20 mouse cellular contexts compared by ENCODE assay signal in the genomic region with DNA sequence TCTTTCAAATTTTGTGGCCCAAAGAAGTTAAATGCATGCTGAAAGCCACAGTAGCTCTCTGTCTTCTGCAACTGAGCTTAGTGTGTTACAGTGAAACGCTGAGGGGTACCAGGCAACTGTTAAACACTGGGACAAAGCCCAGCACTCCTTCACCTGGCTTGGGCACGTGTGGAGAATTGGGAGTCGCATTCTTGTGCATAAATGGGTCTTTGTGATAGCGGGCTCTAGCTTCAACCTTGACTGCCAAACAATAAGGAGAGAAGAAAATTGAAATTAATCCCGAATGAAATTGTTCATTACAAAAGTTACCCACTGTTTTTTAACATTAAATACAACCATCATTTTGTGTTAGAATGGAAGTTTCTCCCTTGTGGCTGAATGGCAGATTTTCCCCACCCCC.
DNase-seq lines count a peak whose midpoint lies in the region; ATAC-seq and TF ChIP-seq lines count a peak whose summit lies in the region.
"Had no signal": no experiment of that assay in that cellular context is flagged by ENCODE, and none has a peak within 500 bp of the region (broad histone marks: within the 10 kb centered on the region; RNA-seq: fewer than 3 reads in every experiment).

No protein-coding gene starts in this region.

- WGBS in midbrain, embryonic 11.5 days: 68% methylated on average over 5 of the region's 5 CpGs
- WGBS in midbrain, postnatal 0 days: 59% methylated on average over 5 of the region's 5 CpGs
- 35% methylated on average over 5 of the region's 5 CpGs for WGBS in limb, embryonic 12.5 days

- no peak overlapping the region for H3K4me3 ChIP-seq in midbrain, embryonic 11.5 days (ENCODE audit: low read depth, low read length)
- H3K4me3 ChIP-seq in midbrain, postnatal 0 days (ENCODE audit: low read depth, low read length): no peak overlapping the region
- no peak overlapping the region for H3K4me3 ChIP-seq in limb, embryonic 12.5 days (replicated peaks)
- H3K4me3 ChIP-seq: embryonic facial prominence, embryonic 10.5 days; embryonic facial prominence, embryonic 12.5 days; forebrain, embryonic 13.5 days; forebrain, embryonic 15.5 days had no signal

- TF ChIP-seq CTCF in midbrain, postnatal 0 days (IDR thresholded peaks at IDR 0.05): no peak

- no peaks in the 10 kb centered on the region for H3K27me3 ChIP-seq in midbrain, embryonic 11.5 days (ENCODE audit: control insufficient read depth, insufficient read depth, low read length)
- no peaks in the 10 kb centered on the region for H3K27me3 ChIP-seq in midbrain, postnatal 0 days (ENCODE audit: insufficient read depth, low read length)
- peaks cover 3% of the 10 kb centered on the region; the same call in 1 of the 2 replicates for H3K27me3 ChIP-seq in limb, embryonic 12.5 days
- H3K27me3 ChIP-seq: embryonic facial prominence, embryonic 12.5 days; forebrain, embryonic 15.5 days had no signal

- no peak overlapping the region for H3K4me2 ChIP-seq in midbrain, embryonic 11.5 days
- H3K4me2 ChIP-seq in midbrain, postnatal 0 days (ENCODE audit: low read depth, low read length, poor library complexity, severe bottlenecking): no peak overlapping the region
- no peak overlapping the region for H3K4me2 ChIP-seq in limb, embryonic 12.5 days
- H3K4me2 ChIP-seq: embryonic facial prominence, embryonic 12.5 days; forebrain, embryonic 13.5 days; forebrain, embryonic 15.5 days had no signal

- intact Hi-C loops in heart, postnatal 36 days (cut with DNase I): no loop called here

- no peak for ATAC-seq in midbrain, embryonic 11.5 days (ENCODE audit: low FRiP score)
- ATAC-seq in midbrain, postnatal 0 days (ENCODE audit: low FRiP score): no peak
- no peak for ATAC-seq in limb, embryonic 12.5 days (ENCODE audit: insufficient number of reproducible peaks, insufficient read depth, low FRiP score, low TSS enrichment, low read depth)
- ATAC-seq: forebrain, embryonic 13.5 days; forebrain, embryonic 15.5 days had no signal

- H3K4me1 ChIP-seq in midbrain, embryonic 11.5 days (ENCODE audit: control insufficient read depth, insufficient read depth, low read length): 0 out of 2 replicates have a peak, but pooled peaks cover 2% of the 10 kb centered on the region
- H3K4me1 ChIP-seq in midbrain, postnatal 0 days (ENCODE audit: insufficient read depth, low read length): no peaks in the 10 kb centered on the region; the same call in 1 of the 2 replicates
- peaks cover 55% of the 10 kb centered on the region for H3K4me1 ChIP-seq in limb, embryonic 12.5 days (replicated peaks)

- no peak overlapping the region for H3K9ac ChIP-seq in midbrain, embryonic 11.5 days (ENCODE audit: low read length)
- no peak overlapping the region for H3K9ac ChIP-seq in midbrain, postnatal 0 days (replicated peaks; ENCODE audit: low read length, poor library complexity, severe bottlenecking)
- no peak overlapping the region for H3K9ac ChIP-seq in limb, embryonic 12.5 days (replicated peaks)
- H3K9ac ChIP-seq: embryonic facial prominence, embryonic 12.5 days; forebrain, embryonic 13.5 days; forebrain, embryonic 15.5 days had no signal

- H3K36me3 ChIP-seq in midbrain, embryonic 11.5 days (ENCODE audit: control insufficient read depth, insufficient read depth, low read length): no peaks in the 10 kb centered on the region
- no peaks in the 10 kb centered on the region for H3K36me3 ChIP-seq in midbrain, postnatal 0 days (ENCODE audit: insufficient read depth, low read length)
- H3K36me3 ChIP-seq in limb, embryonic 12.5 days: no peaks in the 10 kb centered on the region
- H3K36me3 ChIP-seq: embryonic facial prominence, embryonic 10.5 days; embryonic facial prominence, embryonic 12.5 days; forebrain, embryonic 15.5 days had no signal

- no peaks in the 10 kb centered on the region for H3K9me3 ChIP-seq in midbrain, embryonic 11.5 days (ENCODE audit: control insufficient read depth, low read length)
- no peaks in the 10 kb centered on the region for H3K9me3 ChIP-seq in midbrain, postnatal 0 days (ENCODE audit: low read length)
- no peaks in the 10 kb centered on the region for H3K9me3 ChIP-seq in limb, embryonic 12.5 days
- H3K9me3 ChIP-seq: embryonic facial prominence, embryonic 10.5 days; embryonic facial prominence, embryonic 12.5 days; forebrain, embryonic 13.5 days; forebrain, embryonic 15.5 days had no signal

- peak; percentile 35 for DNase-seq in heart, adult 11 months
- DNase-seq in heart, postnatal 36 days: no peak
- DNase-seq in midbrain, embryonic 11.5 days (ENCODE audit: low spot score, missing footprints): peak; percentile 64
- DNase-seq in midbrain, postnatal 0 days (ENCODE audit: low spot score): no peak
- no peak for DNase-seq in embryo, embryonic 10 days (ENCODE audit: low spot score)
- no peak for DNase-seq in spleen, postnatal 14 days (ENCODE audit: low spot score in 2 of 2)
- DNase-seq: adrenal gland, adult 2 months; adrenal gland, postnatal 10 days; adrenal gland, postnatal 25 days; cerebellum, adult 11 months; cerebellum, adult 18-20 months; cerebellum, adult 8-10 months; cerebellum, adult 9-11 months; cerebellum, postnatal 14 days; cerebellum, postnatal 36 days had no signal

- no peak overlapping the region for H3K27ac ChIP-seq in midbrain, embryonic 11.5 days (ENCODE audit: low read depth, low read length)
- H3K27ac ChIP-seq in midbrain, postnatal 0 days (ENCODE audit: low read depth, low read length): no peak overlapping the region
- peak overlapping the region; percentile 74 for H3K27ac ChIP-seq in limb, embryonic 12.5 days
- H3K27ac ChIP-seq: forebrain, embryonic 13.5 days; forebrain, embryonic 15.5 days had no signal

Comparison
In these comparisons a context has a peak if more than half of its experiments do, and no peak if none do; other contexts are left out.
1. DNase-seq: peak in heart, adult 11 months (single experiment) and midbrain, embryonic 11.5 days (single experiment); none in heart, postnatal 36 days (0 of 2), midbrain, postnatal 0 days (single experiment), embryo, embryonic 10 days (single experiment) and spleen, postnatal 14 days (0 of 2).